Mouse (Mus musculus) heart, adult 18-20 months (tissue): Measurements from ENCODE around the gene Cbl. TPM values are rescaled to one million over a fixed set of nuclear protein-coding genes. Genes with fewer than 3 reads are reported as not detected.

Experiments
- DNase-seq, 2 experiments: peaks; one replicate each; pipeline ENCODE4 v3.0.0; 2021 to 2022; ENCODE audit warnings: mixed read lengths in 1 of 2
- total RNA-seq, 2 experiments: library from RNA; stranded (reverse); gene quantifications; 2 replicates each; pipeline ENCODE4 v1.2.3; 2021

The Cbl gene
- total RNA-seq, 2 experiments from 2014 or later, result 18.0 to 18.5 TPM

DNA sequence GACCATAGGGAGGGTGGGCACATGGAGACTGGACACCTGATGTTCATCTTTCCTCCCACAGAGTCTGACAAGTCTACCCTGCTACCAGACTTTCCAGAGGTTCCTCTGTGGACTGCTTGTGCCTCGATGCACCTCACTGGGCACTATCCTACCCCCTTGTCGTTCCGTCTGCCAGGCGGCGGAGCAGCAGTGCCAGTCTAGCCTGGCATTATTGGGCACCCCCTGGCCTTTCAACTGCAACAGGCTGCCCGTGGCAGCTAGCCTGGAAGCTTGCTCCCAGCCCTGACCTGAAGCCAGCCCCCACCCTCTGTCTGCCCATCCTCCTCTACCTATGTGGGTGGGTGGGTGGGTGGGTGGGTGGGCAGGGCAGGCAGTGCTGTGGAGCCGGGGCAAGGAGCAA, 127.7 kb downstream of the Cbl start:
- no peak for DNase-seq

- no peak for DNase-seq
Observed at GRCm38 (mm10) chr9:44105781-44106180, 128.1 kb downstream of the Cbl start.

DNA sequence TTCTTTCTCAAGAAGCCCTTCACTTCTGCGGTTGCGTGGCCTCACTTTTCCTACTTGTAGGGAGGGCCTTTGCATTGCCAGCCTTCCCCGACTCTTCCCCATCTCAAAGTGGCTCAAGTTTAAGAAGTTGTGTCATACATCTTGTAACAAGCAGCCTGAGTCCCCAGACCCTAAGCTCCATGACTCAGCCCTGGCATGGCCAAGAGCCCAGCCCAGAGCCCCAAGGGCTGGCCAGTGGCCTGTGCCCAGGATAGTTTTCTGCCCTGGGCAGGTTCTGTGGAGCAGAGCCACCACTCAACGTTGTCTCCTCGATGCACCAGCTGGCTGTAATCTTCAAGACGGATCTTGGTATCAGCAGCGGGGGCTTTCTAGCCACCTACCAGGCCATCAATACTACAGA, 129.0 kb downstream of the Cbl start:
- no peak for DNase-seq

GRCm38 (mm10) chr9:44101490-44101889, 132.4 kb downstream of the Cbl start, which contains the start of gene Mfrp:
TSS of gene Mfrp (plus strand) at chr9:44101729.
- no peak for DNase-seq

GRCm38 (mm10) chr9:44096536-44096935, 137.3 kb downstream of the Cbl start:
- peak in 1 of 2 experiments; percentile 45 for DNase-seq

DNA sequence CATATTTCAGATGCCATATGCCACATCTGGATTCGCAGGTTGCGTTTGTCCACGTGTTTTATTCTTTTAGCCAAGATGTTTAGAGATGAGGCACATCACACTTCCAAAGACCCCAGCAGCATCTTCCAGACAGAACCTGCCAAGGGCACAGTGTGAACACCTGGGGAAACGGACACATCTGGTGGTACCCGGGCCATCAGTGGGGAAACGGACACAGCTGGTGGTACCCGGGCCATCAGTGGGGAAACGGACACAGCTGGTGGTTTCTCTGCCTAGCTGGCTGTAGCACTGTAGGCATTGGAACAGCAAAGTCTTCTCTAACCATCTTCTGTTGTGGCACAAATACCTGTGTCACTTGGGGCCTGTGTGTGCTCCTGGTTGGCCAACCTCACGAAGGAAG, 138.1 kb downstream of the Cbl start:
- no peak for DNase-seq

GRCm38 (mm10) chr9:44094737-44095136, 139.1 kb downstream of the Cbl start:
- peak in 1 of 2 experiments; percentile 10 for DNase-seq

- peak; percentile 77 to 85 for DNase-seq
Observed at GRCm38 (mm10) chr9:44093612-44094503, 140.0 kb downstream of the Cbl start.

Other genes starting within 250 kb of the Cbl start
- 10 to 100 TPM; 10.5 to 16.5 TPM for gene Thy1, start 190.7 kb downstream of the Cbl start, total RNA-seq
- gene Usp2, start 167.0 kb downstream of the Cbl start, total RNA-seq, result 10 to 100 TPM; 89.8 to 95.9 TPM
- gene Mfrp, start 132.3 kb downstream of the Cbl start, total RNA-seq, result not detected
- gene C1qtnf5, start 126.8 kb downstream of the Cbl start, total RNA-seq, result 1 to 10 TPM; 5.6 to 5.9 TPM
- gene Gm49380, start 120.5 kb downstream of the Cbl start, total RNA-seq, result under 1 TPM in 1 of 2 experiments, not detected in 1; 0.37 TPM
- gene Rnf26, start 120.5 kb downstream of the Cbl start, total RNA-seq, result 1 to 10 TPM; 5.9 to 6.0 TPM
- 10 to 100 TPM; 31.0 to 38.6 TPM for gene Mcam, start 99.6 kb downstream of the Cbl start, total RNA-seq
- 1 to 10 TPM in 1 of 2 experiments, not detected in 1; 1.7 TPM for gene Ccdc153, start 6.6 kb upstream of the Cbl start, total RNA-seq
- gene Pdzd3, start 17.4 kb upstream of the Cbl start, total RNA-seq, result 1 to 10 TPM; 4.6 to 5.4 TPM
- gene Nlrx1, start 34.5 kb upstream of the Cbl start, total RNA-seq, result 10 to 100 TPM; 21.7 to 25.6 TPM
- gene Abcg4, start 54.6 kb upstream of the Cbl start, total RNA-seq, result under 1 TPM; 0.30 to 0.85 TPM
- gene Hinfp, start 71.6 kb upstream of the Cbl start, total RNA-seq, result 1 to 10 TPM; 8.1 TPM
- gene C2cd2l, start 86.2 kb upstream of the Cbl start, total RNA-seq, result 10 to 100 TPM; 13.7 to 19.6 TPM
- 10 to 100 TPM; 17.8 to 18.2 TPM for gene Dpagt1, start 92.0 kb upstream of the Cbl start, total RNA-seq
- gene H2afx, start 100.6 kb upstream of the Cbl start, total RNA-seq, result 10 to 100 TPM; 10.7 TPM
- gene Hmbs, start 110.2 kb upstream of the Cbl start, total RNA-seq, result 10 to 100 TPM; 50.0 to 50.8 TPM
- gene Vps11, start 127.6 kb upstream of the Cbl start, total RNA-seq, result 10 to 100 TPM; 14.4 to 18.3 TPM
- gene Hyou1, start 145.4 kb upstream of the Cbl start, total RNA-seq, result 10 to 100 TPM; 46.6 to 65.5 TPM
- 10 to 100 TPM; 17.8 to 20.3 TPM for gene Slc37a4, start 162.8 kb upstream of the Cbl start, total RNA-seq
- 100 to 1,000 TPM; 788 to 877 TPM for gene Rps25, start 173.1 kb upstream of the Cbl start, total RNA-seq
- 10 to 100 TPM; 42.0 to 43.6 TPM for gene Trappc4, start 173.6 kb upstream of the Cbl start, total RNA-seq
- 1 to 10 TPM; 5.0 to 6.0 TPM for gene Ccdc84, start 184.5 kb upstream of the Cbl start, total RNA-seq
- gene Foxr1, start 207.1 kb upstream of the Cbl start, total RNA-seq, result not detected
- gene Upk2, start 220.9 kb upstream of the Cbl start, total RNA-seq, result not detected
- 10 to 100 TPM; 36.2 to 41.7 TPM for gene Bcl9l, start 248.8 kb upstream of the Cbl start, total RNA-seq